Mouse (Mus musculus) adipocyte (in vitro differentiated cells): ENCODE measurements at regions not wholly inside any gene's neighbourhood (a gene's known extent, or its start where the extent isn't known, plus 50 kb on each side); places are given as distances from the start of the nearest gene placed in this dataset.

ENCODE experiments used
- DNase-seq: peaks from one replicate; pipeline ENCODE4 v3.0.0-alpha.2; 2016; ENCODE audit warnings: low spot score

GRCm38 (mm10) chrX:58445624-58446323, 423.3 kb downstream of the Zic3 start:
- no peak for DNase-seq

GRCm38 (mm10) chrX:58447605-58448004, 425.1 kb downstream of the Zic3 start:
- no peak for DNase-seq

GRCm38 (mm10) chrX:58469683-58470082, 439.5 kb upstream of the 4930550L24Rik start:
- no peak for DNase-seq

- DNase-seq = no peak
Measured at GRCm38 (mm10) chrX:58470986-58471385, 438.2 kb upstream of the 4930550L24Rik start.

- DNase-seq = peak; percentile 4
Measured at GRCm38 (mm10) chrX:58490861-58491260, 418.3 kb upstream of the 4930550L24Rik start.

- no peak for DNase-seq
Measured at GRCm38 (mm10) chrX:58503573-58503972, 405.6 kb upstream of the 4930550L24Rik start.

GRCm38 (mm10) chrX:58514925-58515324, 394.2 kb upstream of the 4930550L24Rik start:
- no peak for DNase-seq
